Mouse (Mus musculus) hindbrain, embryonic 14.5 days (tissue): ENCODE measurements at regions not wholly inside any gene's neighbourhood (a gene's known extent, or its start where the extent isn't known, plus 50 kb on each side); places are given as distances from the start of the nearest gene placed in this dataset.
"Not testable (repeated sequence)": the region's sequence is repeated elsewhere in the genome, so short reads cannot be mapped to it uniquely, and the experiment has no call there.

Experiments
- ATAC-seq: fragments of 200-750 bp; cut with Nextera tagmentation; 2 replicates; pipeline ENCODE4 v1.8.0; 2017; ENCODE audit warnings: moderate number of reproducible peaks, mild to moderate bottlenecking, moderate TSS enrichment, moderate library complexity; ENCODE audit not compliant: low FRiP score
- DNase-seq: peaks from one replicate; pipeline ENCODE4 v3.0.0-alpha.2; 2015; ENCODE audit warnings: low spot score
- H3K27ac ChIP-seq: fragments of 300-500 bp; sonication (generic); 2 replicates; pipeline ENCODE4 v1.5.1; 2014; ENCODE audit warnings: mild to moderate bottlenecking, moderate library complexity
- H3K27me3 ChIP-seq: fragments of 300-500 bp; sonication (generic); 2 replicates; pipeline ENCODE4 v1.6.1; 2014; ENCODE audit warnings: mild to moderate bottlenecking, low read length, mixed read lengths; ENCODE audit not compliant: control insufficient read depth, insufficient read depth
- H3K36me3 ChIP-seq: fragments of 300-500 bp; sonication (generic); replicated peaks from 2 replicates; pipeline ENCODE4 v1.6.1; 2014; ENCODE audit not compliant: control insufficient read depth, insufficient read depth
- H3K4me1 ChIP-seq: fragments of 300-500 bp; sonication (generic); replicated peaks from 2 replicates; pipeline ENCODE4 v1.6.1; 2014; ENCODE audit warnings: antibody characterized with exemption, low read length, mixed read lengths; ENCODE audit not compliant: control insufficient read depth, insufficient read depth
- H3K4me2 ChIP-seq: fragments of 300-500 bp; sonication (generic); replicated peaks from 2 replicates; pipeline ENCODE4 v1.6.1; 2014; ENCODE audit warnings: mild to moderate bottlenecking, moderate library complexity
- H3K4me3 ChIP-seq: fragments of 300-500 bp; sonication (generic); replicated peaks from 2 replicates; pipeline ENCODE4 v1.5.1; 2014; ENCODE audit warnings: mild to moderate bottlenecking, low read length
- H3K9ac ChIP-seq: fragments of 300-500 bp; sonication (generic); 2 replicates; pipeline ENCODE4 v1.6.1; 2014
- H3K9me3 ChIP-seq: fragments of 300-500 bp; sonication (generic); 2 replicates; pipeline ENCODE4 v1.6.1; 2016; ENCODE audit warnings: low read length; ENCODE audit not compliant: control insufficient read depth
- WGBS: fragments of 180-500 bp; shearing (Covaris S2); extraction: QIAGEN DNeasy Blood & Tissue Kit; methylation state at CpG from one replicate; pipeline ENCODE4 v1.1.7; 2014; 5-methylcytosine and 5-hydroxymethylcytosine counted together

GRCm38 (mm10) chr12:29348698-29349097 is 179.5 kb upstream of the Myt1l start:
- H3K27ac ChIP-seq, result peak overlapping the region; percentile 60
- 70% methylated on average over 2 of the region's 2 CpGs for WGBS
- ATAC-seq (peak; percentile 51; the same call in 1 of the 2 replicates), DNase-seq (peak; percentile 53)
- H3K9ac ChIP-seq, result no peak overlapping the region
- H3K27me3 ChIP-seq, result no peaks in the 10 kb centered on the region
- no peaks in the 10 kb centered on the region for H3K9me3 ChIP-seq
- H3K4me3 ChIP-seq, result no peak overlapping the region
- no peak overlapping the region for H3K4me2 ChIP-seq
- no peaks in the 10 kb centered on the region for H3K36me3 ChIP-seq
- peaks cover 25% of the 10 kb centered on the region for H3K4me1 ChIP-seq

- Histone ChIP-seq H3K4me3 (no peak overlapping the region), H3K36me3 (no peaks in the 10 kb centered on the region), H3K9ac (no peak overlapping the region), H3K9me3 (no peaks in the 10 kb centered on the region), H3K4me1 (peaks cover 29% of the 10 kb centered on the region), H3K27me3 (no peaks in the 10 kb centered on the region), H3K4me2 (no peak overlapping the region), H3K27ac (peak overlapping the region; percentile 60)
- ATAC-seq (peak; percentile 58; the same call in 1 of the 2 replicates), DNase-seq (no peak)
- 54% methylated on average over 9 of the region's 9 CpGs for WGBS
These were observed 178.9 kb upstream of the Myt1l start for GRCm38 (mm10) chr12:29349146-29349850.

GRCm38 (mm10) chr12:29353777-29354496 is 174.2 kb upstream of the Myt1l start:
- Histone ChIP-seq H3K27me3 (no peaks in the 10 kb centered on the region), H3K4me1 (peaks cover 46% of the 10 kb centered on the region), H3K27ac (peak overlapping the region; percentile 87), H3K4me2 (no peak overlapping the region), H3K9me3 (no peaks in the 10 kb centered on the region), H3K36me3 (no peaks in the 10 kb centered on the region), H3K4me3 (no peak overlapping the region), H3K9ac (peak overlapping the region; percentile 44)
- DNase-seq (peak; percentile 64), ATAC-seq (peak; percentile 58)
- WGBS, result 16% methylated on average over 10 of the region's 11 CpGs

GRCm38 (mm10) chr12:29354816-29355215 is 173.4 kb upstream of the Myt1l start:
- Histone ChIP-seq H3K4me1 (peaks cover 37% of the 10 kb centered on the region), H3K27ac (peak overlapping the region; percentile 87), H3K4me3 (no peak overlapping the region), H3K9ac (no peak overlapping the region), H3K36me3 (no peaks in the 10 kb centered on the region), H3K9me3 (no peaks in the 10 kb centered on the region), H3K4me2 (no peak overlapping the region), H3K27me3 (no peaks in the 10 kb centered on the region)
- WGBS, result 20% methylated on average over 6 of the region's 6 CpGs
- ATAC-seq (no peak), DNase-seq (no peak)

GRCm38 (mm10) chr12:29356681-29357397 is 171.3 kb upstream of the Myt1l start:
- Histone ChIP-seq H3K9ac (peak overlapping the region; percentile 53), H3K9me3 (no peaks in the 10 kb centered on the region), H3K27me3 (no peaks in the 10 kb centered on the region), H3K4me3 (no peak overlapping the region), H3K27ac (peak overlapping the region; percentile 88), H3K4me2 (0 out of 2 replicates have a peak overlapping the region, but pooled peaks have one; percentile 9), H3K4me1 (peaks cover 34% of the 10 kb centered on the region), H3K36me3 (no peaks in the 10 kb centered on the region)
- 11% methylated on average over 11 of the region's 11 CpGs for WGBS
- ATAC-seq (peak; percentile 50; the same call in 1 of the 2 replicates), DNase-seq (peak; percentile 57)

- no peaks in the 10 kb centered on the region for H3K9me3 ChIP-seq
- no peak for ATAC-seq
- no peaks in the 10 kb centered on the region for H3K27me3 ChIP-seq
- no peaks in the 10 kb centered on the region for H3K36me3 ChIP-seq
- no peak overlapping the region for H3K4me3 ChIP-seq
- H3K4me1 ChIP-seq, result peaks cover 24% of the 10 kb centered on the region
- H3K4me2 ChIP-seq, result no peak overlapping the region
- no peak for DNase-seq
- H3K27ac ChIP-seq, result no peak overlapping the region
- WGBS, result 90% methylated on average over 6 of the region's 6 CpGs
- H3K9ac ChIP-seq, result no peak overlapping the region
These were observed 166.9 kb upstream of the Myt1l start for GRCm38 (mm10) chr12:29361236-29361635.

GRCm38 (mm10) chr12:29367741-29368106 is 160.5 kb upstream of the Myt1l start:
- H3K36me3 ChIP-seq, H3K4me3 ChIP-seq, DNase-seq, H3K27me3 ChIP-seq, H3K9me3 ChIP-seq, ATAC-seq: not testable (repeated sequence)
- Histone ChIP-seq H3K4me2 (peak overlapping the region; percentile 48), H3K27ac (peak overlapping the region; percentile 95), H3K9ac (peak overlapping the region; percentile 57), H3K4me1 (peaks cover 27% of the 10 kb centered on the region)
- 21% methylated on average over 3 of the region's 3 CpGs for WGBS

GRCm38 (mm10) chr12:29368107-29368819 is 159.9 kb upstream of the Myt1l start:
- Histone ChIP-seq H3K4me2 (peak overlapping the region; percentile 48), H3K36me3 (no peaks in the 10 kb centered on the region), H3K9me3 (no peaks in the 10 kb centered on the region), H3K9ac (peak overlapping the region; percentile 57), H3K4me3 (peak overlapping the region; percentile 12), H3K4me1 (peaks cover 27% of the 10 kb centered on the region), H3K27me3 (no peaks in the 10 kb centered on the region), H3K27ac (peak overlapping the region; percentile 95)
- ATAC-seq, result peak; percentile 85
- WGBS, result 2% methylated on average over 19 of the region's 19 CpGs
- peak; percentile 76 for DNase-seq

GRCm38 (mm10) chr12:29368820-29369175 is 159.4 kb upstream of the Myt1l start:
- no peaks in the 10 kb centered on the region for H3K27me3 ChIP-seq
- H3K9ac ChIP-seq, result peak overlapping the region; percentile 57
- DNase-seq (no peak), ATAC-seq (peak; percentile 21)
- H3K4me2 ChIP-seq, result peak overlapping the region; percentile 48
- 7% methylated on average over 5 of the region's 5 CpGs for WGBS
- no peaks in the 10 kb centered on the region for H3K9me3 ChIP-seq
- H3K4me1 ChIP-seq, result peaks cover 27% of the 10 kb centered on the region
- H3K27ac ChIP-seq, result peak overlapping the region; percentile 95
- no peaks in the 10 kb centered on the region for H3K36me3 ChIP-seq
- peak overlapping the region; percentile 12 for H3K4me3 ChIP-seq
